Mouse (Mus musculus): ENCODE measurements around the gene Alk.

Gene Alk

GRCm38 (mm10) chr17:72395956-72396355 lies 208.5 kb downstream of the Alk start:
- DNase-seq = no peak

- DNase-seq = no peak
Observed at GRCm38 (mm10) chr17:72368991-72369390, 235.4 kb downstream of the Alk start.

GRCm38 (mm10) chr17:72362811-72363496 lies 241.5 kb downstream of the Alk start:
- DNase-seq = no peak

GRCm38 (mm10) chr17:72361961-72362360 lies 242.5 kb downstream of the Alk start:
- no peak for DNase-seq

GRCm38 (mm10) chr17:72356759-72357302 lies 247.6 kb downstream of the Alk start:
- DNase-seq = no peak

GRCm38 (mm10) chr17:72339437-72339836 lies 265.0 kb downstream of the Alk start:
- DNase-seq = no peak

GRCm38 (mm10) chr17:72332909-72333308 lies 271.5 kb downstream of the Alk start:
- DNase-seq = no peak

GRCm38 (mm10) chr17:72325941-72326340 lies 278.5 kb downstream of the Alk start:
- no peak for DNase-seq

- DNase-seq = no peak
Observed at GRCm38 (mm10) chr17:72319576-72319975, 284.9 kb downstream of the Alk start.

GRCm38 (mm10) chr17:72299651-72300050 lies 304.8 kb downstream of the Alk start:
- no peak for DNase-seq

- no peak for DNase-seq
Observed at GRCm38 (mm10) chr17:72296349-72296748, 308.1 kb downstream of the Alk start.

- no peak for DNase-seq
Observed at GRCm38 (mm10) chr17:72293267-72293580, 311.2 kb downstream of the Alk start.

GRCm38 (mm10) chr17:72292444-72293266 lies 311.8 kb downstream of the Alk start:
- no peak for DNase-seq

- no peak for DNase-seq
Observed at GRCm38 (mm10) chr17:72285961-72286360, 318.5 kb downstream of the Alk start.

- DNase-seq = no peak
Observed at GRCm38 (mm10) chr17:72278296-72278695, 326.1 kb downstream of the Alk start.

- DNase-seq = no peak
Observed at GRCm38 (mm10) chr17:72276778-72277177, 327.6 kb downstream of the Alk start.

GRCm38 (mm10) chr17:72275391-72275904 lies 329.0 kb downstream of the Alk start:
- DNase-seq = no peak

- no peak for DNase-seq
Observed at GRCm38 (mm10) chr17:72274205-72274604, 330.2 kb downstream of the Alk start.

- DNase-seq = no peak
Observed at GRCm38 (mm10) chr17:72271640-72272039, 332.8 kb downstream of the Alk start.

- no peak for DNase-seq
Observed at GRCm38 (mm10) chr17:72268529-72268928, 335.9 kb downstream of the Alk start.

- DNase-seq = no peak
Observed at GRCm38 (mm10) chr17:72265171-72266022, 339.0 kb downstream of the Alk start.

GRCm38 (mm10) chr17:72253411-72253810 lies 351.0 kb downstream of the Alk start:
- DNase-seq = no peak

- DNase-seq = no peak
Observed at GRCm38 (mm10) chr17:72251554-72251953, 352.9 kb downstream of the Alk start.
